Mouse (Mus musculus) thymus, adult 2 months (tissue): Measurements from ENCODE around the gene Cactin. TPM values are rescaled to one million over a fixed set of nuclear protein-coding genes. Genes with fewer than 3 reads are reported as not detected.

ENCODE experiments used
- DNase-seq: peaks from one replicate; pipeline ENCODE4 v3.0.0; 2021
- H3K27ac ChIP-seq: fragments of 200-500 bp; 2 replicates; pipeline ENCODE4 v1.5.1; 2012; ENCODE audit warnings: low read length, control low read depth; ENCODE audit not compliant: control insufficient read depth, insufficient read depth
- H3K27me3 ChIP-seq: fragments of 200-500 bp; 2 replicates; pipeline ENCODE4 v1.6.1; 2012; ENCODE audit warnings: mild to moderate bottlenecking, low read length, moderate library complexity, mixed read lengths; ENCODE audit not compliant: control insufficient read depth, insufficient read depth
- H3K36me3 ChIP-seq: fragments of 200-500 bp; 2 replicates; pipeline ENCODE4 v1.6.1; 2012; ENCODE audit warnings: mild to moderate bottlenecking, low read length, moderate library complexity; ENCODE audit not compliant: control insufficient read depth, insufficient read depth
- H3K4me1 ChIP-seq: fragments of 200-500 bp; replicated peaks from 2 replicates; pipeline ENCODE4 v1.6.1; 2012; ENCODE audit warnings: low read length; ENCODE audit not compliant: control insufficient read depth, insufficient read depth
- H3K4me3 ChIP-seq: fragments of 200-500 bp; 2 replicates; pipeline ENCODE4 v1.5.1; 2012; ENCODE audit warnings: mild to moderate bottlenecking, low read length, control low read depth, moderate library complexity; ENCODE audit not compliant: control insufficient read depth, insufficient read depth
- CTCF ChIP-seq: fragments of 200-500 bp; IDR thresholded peaks from 2 replicates; pipeline ENCODE4 v1.5.1; 2012; ENCODE audit warnings: mild to moderate bottlenecking, control low read depth, low read length, moderate library complexity, borderline replicate concordance; ENCODE audit not compliant: control insufficient read depth, poor library complexity, insufficient read depth; ENCODE audit errors: extremely low read depth
- POLR2A ChIP-seq: fragments of 200-500 bp; IDR thresholded peaks from 2 replicates; pipeline ENCODE4 v1.6.1; 2012; ENCODE audit warnings: mild to moderate bottlenecking, low read length, control low read depth, moderate library complexity; ENCODE audit not compliant: control insufficient read depth, poor library complexity, insufficient read depth; ENCODE audit errors: extremely low read depth
- WGBS: fragments of 180-500 bp; shearing (Covaris S2); methylation state at CpG from one replicate; pipeline ENCODE4 v1.1.7; 2018; 5-methylcytosine and 5-hydroxymethylcytosine counted together
- polyA plus RNA-seq: library from polyadenylated mRNA; depleted of rRNA; stranded (reverse); fragments of >200 nt; gene quantifications from 2 replicates; pipeline ENCODE4 v1.2.3, GENCODE M21; 2012

Cactin gene
- polyA plus RNA-seq, 1 experiment = 89.3 TPM

GRCm38 (mm10) chr10:81322444-81322843 is 1.5 kb downstream of the Cactin start:
- no peak for DNase-seq
- Histone ChIP-seq H3K27ac (no peak overlapping the region), H3K4me1 (peaks cover 31% of the 10 kb centered on the region), H3K36me3 (peaks cover 51% of the 10 kb centered on the region), H3K27me3 (no peaks in the 10 kb centered on the region), H3K4me3 (no peak overlapping the region)
- WGBS = 96% methylated on average over 27 of the region's 27 CpGs
- no peak for TF ChIP-seq CTCF
- TF ChIP-seq POLR2A = no peak

GRCm38 (mm10) chr10:81323141-81323775 is 2.4 kb downstream of the Cactin start:
- no peaks in the 10 kb centered on the region for H3K27me3 ChIP-seq
- TF ChIP-seq CTCF (no peak), POLR2A (no peak)
- H3K4me1 ChIP-seq = peaks cover 38% of the 10 kb centered on the region
- no peak for DNase-seq
- H3K4me3 ChIP-seq = no peak overlapping the region
- no peak overlapping the region for H3K27ac ChIP-seq
- H3K36me3 ChIP-seq = peaks cover 48% of the 10 kb centered on the region
- 98% methylated on average over 23 of the region's 23 CpGs for WGBS

GRCm38 (mm10) chr10:81323791-81324530 is 3.1 kb downstream of the Cactin start:
- DNase-seq = no peak
- H3K4me3 ChIP-seq = no peak overlapping the region
- no peaks in the 10 kb centered on the region for H3K27me3 ChIP-seq
- WGBS = 97% methylated on average over 18 of the region's 18 CpGs
- no peak overlapping the region for H3K27ac ChIP-seq
- peaks cover 48% of the 10 kb centered on the region for H3K36me3 ChIP-seq
- H3K4me1 ChIP-seq = peaks cover 43% of the 10 kb centered on the region
- no peak for TF ChIP-seq POLR2A
- no peak for TF ChIP-seq CTCF

GRCm38 (mm10) chr10:81325176-81325575 is 4.3 kb downstream of the Cactin start:
- TF ChIP-seq CTCF (no peak), POLR2A (no peak)

GRCm38 (mm10) chr10:81325781-81326180 is 4.9 kb downstream of the Cactin start:
- WGBS = 97% methylated on average over 18 of the region's 18 CpGs
- no peak overlapping the region for H3K27ac ChIP-seq
- no peaks in the 10 kb centered on the region for H3K27me3 ChIP-seq
- peaks cover 48% of the 10 kb centered on the region for H3K4me1 ChIP-seq
- H3K4me3 ChIP-seq = no peak overlapping the region
- DNase-seq = no peak
- TF ChIP-seq CTCF = no peak
- peaks cover 48% of the 10 kb centered on the region for H3K36me3 ChIP-seq

More at GRCm38 (mm10) chr10:81325176-81325575, 4.3 kb downstream of the Cactin start:
- no peak for DNase-seq
- H3K27ac ChIP-seq = no peak overlapping the region
- H3K4me1 ChIP-seq = peaks cover 42% of the 10 kb centered on the region
- H3K4me3 ChIP-seq = no peak overlapping the region
- H3K27me3 ChIP-seq = no peaks in the 10 kb centered on the region
- H3K36me3 ChIP-seq = peaks cover 48% of the 10 kb centered on the region
- WGBS = 95% methylated on average over 21 of the region's 21 CpGs

DNA sequence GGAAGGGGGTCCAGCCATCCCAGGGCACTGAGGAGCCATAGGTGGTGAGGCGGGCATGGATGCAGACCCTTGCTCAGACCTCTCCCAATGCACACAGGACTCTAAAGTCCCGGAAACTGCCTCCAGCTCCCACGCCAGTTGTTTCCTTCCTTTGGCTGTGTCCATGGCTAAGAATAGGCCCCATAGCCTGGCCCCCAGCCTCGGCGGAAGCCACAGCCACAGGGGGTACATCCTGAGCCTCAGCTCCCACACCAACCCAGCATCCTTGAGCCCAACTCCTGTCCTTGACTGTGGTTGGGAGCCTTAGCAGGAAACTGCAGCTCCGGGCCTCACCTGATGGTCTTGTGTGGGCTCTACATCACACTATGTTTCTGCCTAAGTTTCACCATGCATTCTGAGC is 6.0 kb downstream of the Cactin start:
- Histone ChIP-seq H3K36me3 (peaks cover 52% of the 10 kb centered on the region), H3K4me3 (no peak overlapping the region), H3K4me1 (peaks cover 54% of the 10 kb centered on the region), H3K27me3 (no peaks in the 10 kb centered on the region), H3K27ac (peak overlapping the region; percentile 20)
- WGBS = 15% methylated on average over 6 of the region's 6 CpGs
- TF ChIP-seq CTCF (no peak), POLR2A (no peak)
- no peak for DNase-seq
